ENCODE assay signal across 18 mouse cellular contexts in genomic region chr9:70237136-70237535, GRCm38 (mm10). TPM values are rescaled to one million over a fixed set of nuclear protein-coding genes. Genes with fewer than 3 reads are reported as not detected.
DNase-seq lines count a peak whose midpoint lies in the region; ATAC-seq and TF ChIP-seq lines count a peak whose summit lies in the region.
"Had no signal": no experiment of that assay in that cellular context is flagged by ENCODE, and none has a peak within 500 bp of the region (broad histone marks: within the 10 kb centered on the region; RNA-seq: fewer than 3 reads in every experiment).

No protein-coding gene starts in this region.

- H3K27me3 ChIP-seq in intestine, embryonic 15.5 days (replicated peaks): no peaks in the 10 kb centered on the region
- no peaks in the 10 kb centered on the region for H3K27me3 ChIP-seq in intestine, postnatal 0 days (replicated peaks; ENCODE audit: control insufficient read depth, insufficient read depth, low read length)
- no peaks in the 10 kb centered on the region for H3K27me3 ChIP-seq in spleen, adult 2 months (ENCODE audit: control insufficient read depth, insufficient read depth, low read length)
- no peaks in the 10 kb centered on the region for H3K27me3 ChIP-seq in CH12.LX (replicated peaks)
- no peaks in the 10 kb centered on the region for H3K27me3 ChIP-seq in midbrain, postnatal 0 days (ENCODE audit: insufficient read depth, low read length)
- no peaks in the 10 kb centered on the region for H3K27me3 ChIP-seq in hindbrain, embryonic 14.5 days (ENCODE audit: control insufficient read depth, insufficient read depth, low read length)
- H3K27me3 ChIP-seq: embryonic facial prominence, embryonic 12.5 days; heart, embryonic 12.5 days had no signal

- in situ Hi-C loops in CH12.LX (cut with MboI; ENCODE audit: low pct_ligation_motif_present, low pct_unique_long_range_greater_than_20kb, low sequenced_read_pairs): no loop called here

- H3K9me3 ChIP-seq in intestine, embryonic 15.5 days: no peaks in the 10 kb centered on the region
- no peaks in the 10 kb centered on the region for H3K9me3 ChIP-seq in intestine, postnatal 0 days (ENCODE audit: control insufficient read depth)
- H3K9me3 ChIP-seq in CH12.LX (replicated peaks; ENCODE audit: low read length): peaks cover 2% of the 10 kb centered on the region
- H3K9me3 ChIP-seq in midbrain, postnatal 0 days (ENCODE audit: low read length): no peaks in the 10 kb centered on the region
- H3K9me3 ChIP-seq in hindbrain, embryonic 14.5 days (ENCODE audit: control insufficient read depth, low read length): no peaks in the 10 kb centered on the region
- H3K9me3 ChIP-seq: embryonic facial prominence, embryonic 12.5 days; heart, embryonic 12.5 days; hindbrain, embryonic 10.5 days had no signal

- H3K4me1 ChIP-seq in intestine, embryonic 15.5 days (replicated peaks): peaks cover 33% of the 10 kb centered on the region
- peaks cover 10% of the 10 kb centered on the region; the same call in 1 of the 2 replicates for H3K4me1 ChIP-seq in intestine, postnatal 0 days (replicated peaks; ENCODE audit: control insufficient read depth, insufficient read depth, low read length)
- peaks cover 34% of the 10 kb centered on the region; the same call in 1 of the 2 replicates for H3K4me1 ChIP-seq in spleen, adult 2 months (ENCODE audit: control insufficient read depth, insufficient read depth, insufficient read length)
- H3K4me1 ChIP-seq in CH12.LX (ENCODE audit: control insufficient read depth in 1 of 2, insufficient read depth in 2 of 2): peaks cover 35 to 89% of the 10 kb centered on the region in 2 experiments
- no peaks in the 10 kb centered on the region for H3K4me1 ChIP-seq in midbrain, postnatal 0 days (ENCODE audit: insufficient read depth, low read length)
- H3K4me1 ChIP-seq in hindbrain, embryonic 14.5 days (replicated peaks; ENCODE audit: control insufficient read depth, insufficient read depth, low read length): no peaks in the 10 kb centered on the region

- no peak for TF ChIP-seq CTCF in intestine, postnatal 0 days (IDR thresholded peaks at IDR 0.05; ENCODE audit: low read depth)
- TF ChIP-seq CTCF in spleen, adult 2 months (IDR thresholded peaks at IDR 0.05; ENCODE audit: extremely low read depth, insufficient read depth, insufficient read length, insufficient replicate concordance): no peak
- no peak for TF ChIP-seq CTCF in CH12.LX (conservative IDR thresholded peaks at IDR 0.05 in 1 of 2, IDR thresholded peaks at IDR 0.05 in 1 of 2; ENCODE audit: low read depth in 2 of 2, low read length in 2 of 2)
- no peak for TF ChIP-seq CTCF in midbrain, postnatal 0 days (IDR thresholded peaks at IDR 0.05)

- H3K4me2 ChIP-seq in intestine, embryonic 15.5 days (replicated peaks): no peak overlapping the region
- no peak overlapping the region for H3K4me2 ChIP-seq in intestine, postnatal 0 days (replicated peaks; ENCODE audit: low read depth)
- H3K4me2 ChIP-seq in CH12.LX (ENCODE audit: insufficient read depth, low read depth, poor library complexity, severe bottlenecking): peak overlapping the region; percentile 76
- no peak overlapping the region for H3K4me2 ChIP-seq in midbrain, postnatal 0 days (ENCODE audit: low read depth, low read length, poor library complexity, severe bottlenecking)
- H3K4me2 ChIP-seq in hindbrain, embryonic 14.5 days (replicated peaks): no peak overlapping the region
- H3K4me2 ChIP-seq: embryonic facial prominence, embryonic 12.5 days; heart, embryonic 12.5 days had no signal

- dilution Hi-C loops in CH12.LX (cut with MboI; ENCODE audit: extremely low pct_ligation_motif_present, extremely low pct_unique_long_range_greater_than_20kb, low sequenced_read_pairs): no loop called here

- H3K4me3 ChIP-seq in intestine, embryonic 15.5 days (replicated peaks): no peak overlapping the region
- H3K4me3 ChIP-seq in intestine, postnatal 0 days (ENCODE audit: low read depth, low read length): no peak overlapping the region
- no peak overlapping the region for H3K4me3 ChIP-seq in spleen, adult 2 months (ENCODE audit: extremely low read depth, insufficient read depth, insufficient read length)
- peak overlapping the region in 1 of 3 experiments; percentile 57 for H3K4me3 ChIP-seq in CH12.LX (replicated peaks in 1 of 3; ENCODE audit: low read depth in 2 of 3, low read length in 2 of 3, poor library complexity in 1 of 3)
- H3K4me3 ChIP-seq in midbrain, postnatal 0 days (ENCODE audit: low read depth, low read length): no peak overlapping the region
- no peak overlapping the region for H3K4me3 ChIP-seq in hindbrain, embryonic 14.5 days (replicated peaks; ENCODE audit: low read length)
- H3K4me3 ChIP-seq: embryonic facial prominence, embryonic 12.5 days; heart, embryonic 12.5 days; hindbrain, embryonic 10.5 days had no signal

- ATAC-seq in intestine, embryonic 15.5 days: no peak
- no peak for ATAC-seq in intestine, postnatal 0 days
- peak; percentile 78 for ATAC-seq in neutrophil, adult 5-6 weeks (ENCODE audit: extremely low read depth, insufficient number of reproducible peaks, low FRiP score, poor library complexity, severe bottlenecking)
- no peak for ATAC-seq in midbrain, postnatal 0 days (ENCODE audit: low FRiP score)
- ATAC-seq in hindbrain, embryonic 14.5 days (ENCODE audit: low FRiP score): no peak
- ATAC-seq: forebrain, embryonic 16.5 days; hindbrain, embryonic 16.5 days had no signal

- 0 out of 2 replicates have a peak overlapping the region, but pooled peaks have one; percentile 20 for H3K27ac ChIP-seq in intestine, embryonic 15.5 days
- no peak overlapping the region for H3K27ac ChIP-seq in intestine, postnatal 0 days (ENCODE audit: low read depth, low read length)
- H3K27ac ChIP-seq in spleen, adult 2 months (ENCODE audit: insufficient read depth, low read length): peak overlapping the region; percentile 77; the same call in 1 of the 2 replicates
- H3K27ac ChIP-seq in CH12.LX (ENCODE audit: insufficient read depth, low read depth): peak overlapping the region; percentile 91
- no peak overlapping the region for H3K27ac ChIP-seq in midbrain, postnatal 0 days (ENCODE audit: low read depth, low read length)
- no peak overlapping the region for H3K27ac ChIP-seq in hindbrain, embryonic 14.5 days
- H3K27ac ChIP-seq: hindbrain, embryonic 10.5 days had no signal

- no peak for TF ChIP-seq POLR2A in spleen, adult 2 months (IDR thresholded peaks at IDR 0.05; ENCODE audit: low read depth, low read length)
- TF ChIP-seq POLR2A in CH12.LX (IDR thresholded peaks at IDR 0.05; ENCODE audit: low read depth, low read length): no peak

- H3K9ac ChIP-seq in intestine, embryonic 15.5 days: no peak overlapping the region
- H3K9ac ChIP-seq in intestine, postnatal 0 days (ENCODE audit: low read depth, low read length): no peak overlapping the region
- H3K9ac ChIP-seq in CH12.LX (ENCODE audit: insufficient read depth, low read depth): peak overlapping the region; percentile 19; the same call in 1 of the 2 replicates
- H3K9ac ChIP-seq in midbrain, postnatal 0 days (replicated peaks; ENCODE audit: low read length, poor library complexity, severe bottlenecking): no peak overlapping the region
- H3K9ac ChIP-seq in hindbrain, embryonic 14.5 days: no peak overlapping the region
- H3K9ac ChIP-seq: embryonic facial prominence, embryonic 12.5 days; heart, embryonic 12.5 days had no signal

- no peak for TF ChIP-seq RAD21 in CH12.LX (IDR thresholded peaks at IDR 0.05; ENCODE audit: low read depth, low read length)

- no peaks in the 10 kb centered on the region for H3K36me3 ChIP-seq in intestine, embryonic 15.5 days
- no peaks in the 10 kb centered on the region for H3K36me3 ChIP-seq in intestine, postnatal 0 days (ENCODE audit: control insufficient read depth, insufficient read depth)
- no peaks in the 10 kb centered on the region; the same call in 1 of the 2 replicates for H3K36me3 ChIP-seq in spleen, adult 2 months (ENCODE audit: control insufficient read depth, insufficient read depth, low read length)
- peaks cover 11 to 46% of the 10 kb centered on the region in 2 experiments for H3K36me3 ChIP-seq in CH12.LX (replicated peaks in 1 of 2; ENCODE audit: control insufficient read depth in 1 of 2, insufficient read depth in 1 of 2, low read length in 1 of 2)
- no peaks in the 10 kb centered on the region for H3K36me3 ChIP-seq in midbrain, postnatal 0 days (ENCODE audit: insufficient read depth, low read length)
- no peaks in the 10 kb centered on the region for H3K36me3 ChIP-seq in hindbrain, embryonic 14.5 days (replicated peaks; ENCODE audit: control insufficient read depth, insufficient read depth)
- H3K36me3 ChIP-seq: embryonic facial prominence, embryonic 12.5 days; heart, embryonic 12.5 days; hindbrain, embryonic 10.5 days had no signal

- TF ChIP-seq EP300 in CH12.LX (IDR thresholded peaks at IDR 0.05; ENCODE audit: low read length): no peak

- peaks cover 85% of the 10 kb centered on the region for H3K79me2 ChIP-seq in CH12.LX (replicated peaks; ENCODE audit: control insufficient read depth, extremely low read depth, insufficient read depth, poor library complexity, severe bottlenecking)

- peak; percentile 43 to 74 for DNase-seq in spleen, adult 2 months (ENCODE audit: low read depth in 1 of 2, low spot score in 2 of 2)
- DNase-seq in spleen, postnatal 10 days (ENCODE audit: low spot score in 2 of 2): no peak
- DNase-seq in CH12.LX (ENCODE audit: extremely low read depth): peak; percentile 84
- DNase-seq in midbrain, postnatal 0 days (ENCODE audit: low spot score): no peak
- no peak for DNase-seq in hindbrain, embryonic 14.5 days (ENCODE audit: low spot score)
- DNase-seq: adrenal gland, adult 2 months; adrenal gland, postnatal 25 days; cerebellum, adult 2 months; cerebellum, postnatal 10 days; gastrocnemius, postnatal 25 days had no signal

- WGBS in intestine, embryonic 15.5 days: 41% methylated on average over 3 of the region's 3 CpGs
- WGBS in intestine, postnatal 0 days: 34% methylated on average over 3 of the region's 3 CpGs
- 7% methylated on average over 3 of the region's 3 CpGs for WGBS in spleen, adult 2 months
- 85% methylated on average over 3 of the region's 3 CpGs for WGBS in midbrain, postnatal 0 days
- WGBS in hindbrain, embryonic 14.5 days: 84% methylated on average over 3 of the region's 3 CpGs

TF ChIP-seq in CH12.LX, 34 proteins besides CTCF, POLR2A, EP300 and RAD21 (continues in another document):
- TF ChIP-seq NRF1 (IDR thresholded peaks at IDR 0.05; ENCODE audit: low read depth, low read length) (no peak), SMC3 (IDR thresholded peaks at IDR 0.05; ENCODE audit: low read depth, low read length) (no peak)

RNA-seq across cellular contexts. Expression of gene Myo1e, which starts 30.0 kb away (rescaled TPM):
- 18.4 and 19.4 TPM in 2 replicates for polyA plus RNA-seq in intestine, embryonic 15.5 days (2015; fragmentation: Nextera tagmentation; extraction: Ambion mirVana)
- polyA plus RNA-seq in intestine, postnatal 0 days (2015; fragmentation: Nextera tagmentation; extraction: Ambion mirVana): 15.2 and 16.2 TPM in 2 replicates
- polyA plus RNA-seq in spleen, adult 2 months (2012; rRNA removed): 15.4 and 16.6 TPM in 2 replicates
- total RNA-seq in CH12.LX (2012; rRNA removed): 97.6 and 98.7 TPM in 2 replicates
- total RNA-seq in CH12.LX (2014; rRNA removed): 82.3 and 88.5 TPM in 2 replicates
- polyA plus RNA-seq in CH12.LX (2012; ENCODE audit: insufficient read length, low read depth): 186 and 188 TPM in 2 replicates
- 81.3 and 95.9 TPM in 2 replicates for total RNA-seq in neutrophil, adult 5-6 weeks (2017)
- 5.9 and 7.8 TPM in 2 replicates for total RNA-seq in midbrain, postnatal 0 days (2014; rRNA removed)
- 3.0 TPM in 2 replicates for polyA plus RNA-seq in midbrain, postnatal 0 days (2015; fragmentation: Nextera tagmentation; extraction: Ambion mirVana)
- 7.8 and 7.9 TPM in 2 replicates for polyA plus RNA-seq in hindbrain, embryonic 14.5 days (2014; fragmentation: Nextera tagmentation; extraction: Ambion mirVana)

Comparison
In these comparisons a context has a peak if more than half of its experiments do, and no peak if none do; other contexts are left out.
1. H3K27ac ChIP-seq: peak in intestine, embryonic 15.5 days (single experiment), spleen, adult 2 months (single experiment) and CH12.LX (single experiment); none in intestine, postnatal 0 days (single experiment), midbrain, postnatal 0 days (single experiment) and hindbrain, embryonic 14.5 days (single experiment).
2. DNase-seq: peak in spleen, adult 2 months (2 of 2) and CH12.LX (single experiment); none in spleen, postnatal 10 days (0 of 2), midbrain, postnatal 0 days (single experiment) and hindbrain, embryonic 14.5 days (single experiment).